Mouse (Mus musculus) lung, postnatal 0 days (tissue): ENCODE data around the gene Caps2. TPM values are rescaled to one million over a fixed set of nuclear protein-coding genes. Genes with fewer than 3 reads are reported as not detected.

Experiments used
- ATAC-seq: fragments of 200-750 bp; cut with Nextera tagmentation; 2 replicates; pipeline ENCODE4 v1.8.0; 2017; ENCODE audit warnings: moderate library complexity
- DNase-seq: peaks from one replicate; pipeline ENCODE4 v3.0.0-alpha.2; 2016; ENCODE audit warnings: low spot score
- H3K27ac ChIP-seq: fragments of 300-500 bp; sonication (generic); 2 replicates; pipeline ENCODE4 v1.5.1; 2014; ENCODE audit warnings: antibody characterized with exemption, mild to moderate bottlenecking, low read length, mixed read lengths
- H3K27me3 ChIP-seq: fragments of 300-500 bp; sonication (generic); replicated peaks from 2 replicates; pipeline ENCODE4 v1.6.1; 2014; ENCODE audit warnings: low read length, mixed read lengths; ENCODE audit not compliant: insufficient read depth
- H3K36me3 ChIP-seq: fragments of 300-500 bp; sonication (generic); 2 replicates; pipeline ENCODE4 v1.6.1; 2014; ENCODE audit warnings: low read length, mixed read lengths; ENCODE audit not compliant: insufficient read depth
- H3K4me1 ChIP-seq: fragments of 300-500 bp; sonication (generic); 2 replicates; pipeline ENCODE4 v1.6.1; 2014; ENCODE audit warnings: antibody characterized with exemption, low read depth, low read length, mixed read lengths; ENCODE audit not compliant: insufficient read depth
- H3K4me2 ChIP-seq: fragments of 300-500 bp; sonication (generic); replicated peaks from 2 replicates; pipeline ENCODE4 v1.6.1; 2014; ENCODE audit warnings: low read depth, mild to moderate bottlenecking, low read length, moderate library complexity, mixed read lengths
- H3K4me3 ChIP-seq: fragments of 300-500 bp; sonication (generic); 2 replicates; pipeline ENCODE4 v1.5.1; 2014; ENCODE audit warnings: low read depth, low read length
- H3K9ac ChIP-seq: fragments of 300-500 bp; sonication (generic); replicated peaks from 2 replicates; pipeline ENCODE4 v1.6.1; 2014; ENCODE audit warnings: low read depth, mild to moderate bottlenecking
- H3K9me3 ChIP-seq: fragments of 300-500 bp; sonication (generic); 2 replicates; pipeline ENCODE4 v1.6.1; 2016; ENCODE audit warnings: low read length, mixed read lengths
- CTCF ChIP-seq: IDR thresholded peaks from 2 replicates; pipeline ENCODE4 v1.5.1; 2016; ENCODE audit warnings: antibody characterized with exemption, mild to moderate bottlenecking
- EP300 ChIP-seq: IDR thresholded peaks from 2 replicates; pipeline ENCODE4 v1.6.1; 2016; ENCODE audit warnings: antibody characterized with exemption, mild to moderate bottlenecking, control low read depth
- WGBS: fragments of 180-500 bp; shearing (Covaris S2); extraction: QIAGEN DNeasy Blood & Tissue Kit; methylation state at CpG from one replicate; pipeline ENCODE4 v1.1.7; 2014; 5-methylcytosine and 5-hydroxymethylcytosine counted together
- polyA plus RNA-seq: library from polyadenylated mRNA; unstranded; fragments of >200 nt; fragmentation: Nextera tagmentation; extraction: Ambion mirVana; gene quantifications from 2 replicates; pipeline ENCODE4 v1.2.1, GENCODE M21; 2015

Gene Caps2
- polyA plus RNA-seq, 1 experiment from 2014 or later = 1.4 TPM

GRCm38 (mm10) chr10:112248273-112248672 lies 84.9 kb downstream of the Caps2 start:
- Histone ChIP-seq H3K27me3 (no peaks in the 10 kb centered on the region), H3K27ac (no peak overlapping the region), H3K4me2 (no peak overlapping the region), H3K36me3 (no peaks in the 10 kb centered on the region), H3K9ac (no peak overlapping the region), H3K9me3 (no peaks in the 10 kb centered on the region), H3K4me3 (no peak overlapping the region), H3K4me1 (no peaks in the 10 kb centered on the region)
- DNase-seq (no peak), ATAC-seq (no peak)
- 78% methylated on average over 2 of the region's 2 CpGs for WGBS
- no peak for TF ChIP-seq CTCF
- TF ChIP-seq EP300 = no peak

DNA sequence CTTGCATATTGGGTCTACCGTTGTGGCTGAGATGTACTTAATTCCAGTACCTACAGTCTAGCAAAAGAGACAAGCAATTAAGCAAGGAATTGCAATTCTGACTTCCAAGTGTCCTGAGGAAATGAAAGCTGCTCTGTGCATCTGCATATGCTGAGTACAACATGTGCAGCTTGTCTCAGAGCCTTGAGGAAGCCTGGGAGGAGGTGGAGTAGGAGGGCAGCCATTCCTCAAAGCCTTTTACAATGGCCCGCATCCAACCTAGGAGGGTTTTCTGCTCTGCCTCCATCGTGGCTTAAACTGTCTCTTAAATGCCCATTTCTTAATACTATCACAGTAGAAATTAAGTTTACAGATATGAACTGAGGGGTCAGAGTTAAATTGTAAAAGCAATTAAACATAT lies 100.0 kb downstream of the Caps2 start:
- no peak for DNase-seq
- Histone ChIP-seq H3K9ac (no peak overlapping the region), H3K4me3 (no peak overlapping the region), H3K36me3 (no peaks in the 10 kb centered on the region), H3K27ac (no peak overlapping the region), H3K4me1 (no peaks in the 10 kb centered on the region), H3K4me2 (no peak overlapping the region), H3K9me3 (no peaks in the 10 kb centered on the region), H3K27me3 (no peaks in the 10 kb centered on the region)
- WGBS = 72% methylated on average over 3 of the region's 3 CpGs
- no peak for TF ChIP-seq CTCF
- ATAC-seq = no peak

Other genes starting within 250 kb of the Caps2 start
- gene Krr1, start 191.0 kb upstream of the Caps2 start, polyA plus RNA-seq = 18.6 and 20.6 TPM in 2 replicates
- 9.4 and 9.6 TPM in 2 replicates for gene Glipr1, start 161.0 kb upstream of the Caps2 start, polyA plus RNA-seq
- gene Glipr1l1, start 103.4 kb upstream of the Caps2 start, polyA plus RNA-seq = not detected in 2 replicates
- not detected in 2 replicates for gene Glipr1l2, start 80.3 kb upstream of the Caps2 start, polyA plus RNA-seq
- gene Glipr1l3, start 3.3 kb upstream of the Caps2 start, polyA plus RNA-seq = 0.15 and 0.23 TPM in 2 replicates
- 0.45 and 0.69 TPM in 2 replicates for gene Kcnc2, start 107.5 kb downstream of the Caps2 start, polyA plus RNA-seq